Mouse (Mus musculus): ENCODE measurements around the gene Slc41a2. TPM values are rescaled to one million over a fixed set of nuclear protein-coding genes. Genes with fewer than 3 reads are reported as not detected.

The Slc41a2 gene
- polyA plus RNA-seq, 1 experiment from 2014 or later = 0.58 TPM

GRCm38 (mm10) chr10:83294746-83295145, 42.9 kb downstream of the Slc41a2 start:
- no peaks in the 10 kb centered on the region for H3K36me3 ChIP-seq
- ATAC-seq (replicated peaks; ENCODE audit: low FRiP score) = no peak
- WGBS = 37% methylated on average over 9 of the region's 9 CpGs
- H3K27ac ChIP-seq = no peak overlapping the region
- no peak overlapping the region for H3K4me3 ChIP-seq (replicated peaks)
- no peaks in the 10 kb centered on the region for H3K4me1 ChIP-seq
- H3K27me3 ChIP-seq = no peaks in the 10 kb centered on the region; the same call in 1 of the 2 replicates
- no peaks in the 10 kb centered on the region for H3K9me3 ChIP-seq (replicated peaks)
- H3K4me2 ChIP-seq = no peak overlapping the region
- no peak overlapping the region for H3K9ac ChIP-seq

GRCm38 (mm10) chr10:83293352-83293751, 44.3 kb downstream of the Slc41a2 start:
- no peak overlapping the region for H3K4me3 ChIP-seq (replicated peaks)
- no peaks in the 10 kb centered on the region; the same call in 1 of the 2 replicates for H3K27me3 ChIP-seq
- 91% methylated on average over 9 of the region's 9 CpGs for WGBS
- ATAC-seq (replicated peaks; ENCODE audit: low FRiP score) = no peak
- no peaks in the 10 kb centered on the region for H3K9me3 ChIP-seq (replicated peaks)
- no peak overlapping the region for H3K4me2 ChIP-seq
- H3K4me1 ChIP-seq = no peaks in the 10 kb centered on the region
- no peaks in the 10 kb centered on the region for H3K36me3 ChIP-seq
- no peak overlapping the region for H3K9ac ChIP-seq
- no peak overlapping the region for H3K27ac ChIP-seq

GRCm38 (mm10) chr10:83291731-83292130, 46.0 kb downstream of the Slc41a2 start:
- Histone ChIP-seq H3K36me3 (no peaks in the 10 kb centered on the region), H3K4me3 (replicated peaks) (no peak overlapping the region), H3K9ac (no peak overlapping the region), H3K4me1 (no peaks in the 10 kb centered on the region), H3K9me3 (replicated peaks) (no peaks in the 10 kb centered on the region), H3K4me2 (no peak overlapping the region), H3K27me3 (no peaks in the 10 kb centered on the region; the same call in 1 of the 2 replicates), H3K27ac (no peak overlapping the region)
- WGBS = 63% methylated on average over 11 of the region's 11 CpGs
- ATAC-seq (replicated peaks; ENCODE audit: low FRiP score) = no peak

GRCm38 (mm10) chr10:83287828-83288227, 49.9 kb downstream of the Slc41a2 start:
- no peaks in the 10 kb centered on the region for H3K27me3 ChIP-seq
- H3K4me1 ChIP-seq = no peaks in the 10 kb centered on the region
- no peak for ATAC-seq (replicated peaks; ENCODE audit: low FRiP score)
- H3K9ac ChIP-seq = no peak overlapping the region
- H3K4me3 ChIP-seq (replicated peaks) = no peak overlapping the region
- no peaks in the 10 kb centered on the region for H3K9me3 ChIP-seq (replicated peaks)
- no peak overlapping the region for H3K27ac ChIP-seq
- WGBS = 75% methylated on average over 6 of the region's 6 CpGs
- no peaks in the 10 kb centered on the region for H3K36me3 ChIP-seq
- H3K4me2 ChIP-seq = no peak overlapping the region

GRCm38 (mm10) chr10:83286399-83286798, 51.3 kb downstream of the Slc41a2 start:
- no peak for ATAC-seq (replicated peaks; ENCODE audit: low FRiP score)
- no peaks in the 10 kb centered on the region for H3K4me1 ChIP-seq
- H3K4me2 ChIP-seq = no peak overlapping the region
- no peak overlapping the region for H3K9ac ChIP-seq
- H3K27ac ChIP-seq = no peak overlapping the region
- no peak overlapping the region for H3K4me3 ChIP-seq (replicated peaks)
- H3K9me3 ChIP-seq (replicated peaks) = no peaks in the 10 kb centered on the region
- no peaks in the 10 kb centered on the region for H3K27me3 ChIP-seq
- WGBS = 48% methylated on average over 7 of the region's 7 CpGs
- no peaks in the 10 kb centered on the region for H3K36me3 ChIP-seq

GRCm38 (mm10) chr10:83285724-83286256, 51.9 kb downstream of the Slc41a2 start:
- H3K4me2 ChIP-seq = no peak overlapping the region
- no peak overlapping the region for H3K9ac ChIP-seq
- no peak overlapping the region for H3K4me3 ChIP-seq (replicated peaks)
- H3K9me3 ChIP-seq (replicated peaks) = no peaks in the 10 kb centered on the region
- 76% methylated on average over 7 of the region's 7 CpGs for WGBS
- no peak overlapping the region for H3K27ac ChIP-seq
- no peaks in the 10 kb centered on the region for H3K4me1 ChIP-seq
- H3K27me3 ChIP-seq = no peaks in the 10 kb centered on the region
- ATAC-seq (replicated peaks; ENCODE audit: low FRiP score) = no peak
- H3K36me3 ChIP-seq = no peaks in the 10 kb centered on the region

- H3K36me3 ChIP-seq = no peaks in the 10 kb centered on the region
- H3K4me2 ChIP-seq = no peak overlapping the region
- no peak overlapping the region for H3K27ac ChIP-seq
- WGBS = 85% methylated on average over 4 of the region's 4 CpGs
- no peak overlapping the region for H3K9ac ChIP-seq
- H3K27me3 ChIP-seq = no peaks in the 10 kb centered on the region
- ATAC-seq (replicated peaks; ENCODE audit: low FRiP score) = no peak
- H3K9me3 ChIP-seq (replicated peaks) = no peaks in the 10 kb centered on the region
- H3K4me3 ChIP-seq (replicated peaks) = no peak overlapping the region
- H3K4me1 ChIP-seq = no peaks in the 10 kb centered on the region
Measured at GRCm38 (mm10) chr10:83284916-83285315, 52.8 kb downstream of the Slc41a2 start.

- Histone ChIP-seq H3K9me3 (replicated peaks) (no peaks in the 10 kb centered on the region), H3K4me1 (peaks cover 5% of the 10 kb centered on the region; the same call in 1 of the 2 replicates), H3K27me3 (no peaks in the 10 kb centered on the region), H3K9ac (no peak overlapping the region), H3K4me3 (replicated peaks) (no peak overlapping the region), H3K27ac (no peak overlapping the region), H3K36me3 (no peaks in the 10 kb centered on the region), H3K4me2 (no peak overlapping the region)
- no peak for ATAC-seq (replicated peaks; ENCODE audit: low FRiP score)
- 47% methylated on average over 13 of the region's 13 CpGs for WGBS
Measured at GRCm38 (mm10) chr10:83266731-83267130, 71.0 kb downstream of the Slc41a2 start.

- WGBS = 88% methylated on average over 5 of the region's 5 CpGs
- Histone ChIP-seq H3K36me3 (no peaks in the 10 kb centered on the region), H3K27me3 (no peaks in the 10 kb centered on the region), H3K9me3 (replicated peaks) (no peaks in the 10 kb centered on the region), H3K4me1 (peaks cover 5% of the 10 kb centered on the region; the same call in 1 of the 2 replicates), H3K9ac (no peak overlapping the region), H3K27ac (no peak overlapping the region), H3K4me2 (no peak overlapping the region), H3K4me3 (replicated peaks) (no peak overlapping the region)
- ATAC-seq (replicated peaks; ENCODE audit: low FRiP score) = no peak
Measured at GRCm38 (mm10) chr10:83266241-83266640, 71.4 kb downstream of the Slc41a2 start.

- peaks cover 5% of the 10 kb centered on the region; the same call in 1 of the 2 replicates for H3K4me1 ChIP-seq
- ATAC-seq (replicated peaks; ENCODE audit: low FRiP score) = no peak
Measured at GRCm38 (mm10) chr10:83264680-83265079, 73.0 kb downstream of the Slc41a2 start.

GRCm38 (mm10) chr10:83264056-83264455, 73.6 kb downstream of the Slc41a2 start:
- H3K36me3 ChIP-seq = no peaks in the 10 kb centered on the region
- no peak overlapping the region for H3K4me2 ChIP-seq
- no peak overlapping the region for H3K27ac ChIP-seq
- H3K9ac ChIP-seq = no peak overlapping the region
- no peak for ATAC-seq (replicated peaks; ENCODE audit: low FRiP score)
- peaks cover 5% of the 10 kb centered on the region; the same call in 1 of the 2 replicates for H3K4me1 ChIP-seq
- WGBS = 57% methylated on average over 2 of the region's 2 CpGs
- H3K4me3 ChIP-seq (replicated peaks) = no peak overlapping the region
- H3K9me3 ChIP-seq (replicated peaks) = no peaks in the 10 kb centered on the region
- no peaks in the 10 kb centered on the region for H3K27me3 ChIP-seq

More at GRCm38 (mm10) chr10:83264680-83265079, 73.0 kb downstream of the Slc41a2 start:
- no peak overlapping the region for H3K9ac ChIP-seq
- WGBS = 60% methylated on average over 8 of the region's 8 CpGs
- no peak overlapping the region for H3K27ac ChIP-seq
- no peak overlapping the region for H3K4me2 ChIP-seq
- no peaks in the 10 kb centered on the region for H3K27me3 ChIP-seq
- no peaks in the 10 kb centered on the region for H3K9me3 ChIP-seq (replicated peaks)
- no peak overlapping the region for H3K4me3 ChIP-seq (replicated peaks)
- H3K36me3 ChIP-seq = no peaks in the 10 kb centered on the region

GRCm38 (mm10) chr10:83261264-83261663, 76.4 kb downstream of the Slc41a2 start:
- no peaks in the 10 kb centered on the region for H3K4me1 ChIP-seq
- H3K9ac ChIP-seq = no peak overlapping the region
- 58% methylated on average over 4 of the region's 4 CpGs for WGBS
- H3K4me3 ChIP-seq (replicated peaks) = no peak overlapping the region
- H3K27me3 ChIP-seq = no peaks in the 10 kb centered on the region
- H3K4me2 ChIP-seq = no peak overlapping the region
- no peak overlapping the region for H3K27ac ChIP-seq
- no peaks in the 10 kb centered on the region for H3K9me3 ChIP-seq (replicated peaks)
- no peak for ATAC-seq (replicated peaks; ENCODE audit: low FRiP score)
- H3K36me3 ChIP-seq = no peaks in the 10 kb centered on the region

- no peak overlapping the region for H3K4me3 ChIP-seq (replicated peaks)
- WGBS = 71% methylated on average over 8 of the region's 8 CpGs
Measured at GRCm38 (mm10) chr10:83251377-83251776, 86.3 kb downstream of the Slc41a2 start.

More at GRCm38 (mm10) chr10:83251377-83251776, 86.3 kb downstream of the Slc41a2 start:
- H3K4me2 ChIP-seq = no peak overlapping the region
- no peak for ATAC-seq (replicated peaks; ENCODE audit: low FRiP score)
- no peaks in the 10 kb centered on the region for H3K27me3 ChIP-seq
- H3K4me1 ChIP-seq = no peaks in the 10 kb centered on the region
- H3K9me3 ChIP-seq (replicated peaks) = no peaks in the 10 kb centered on the region
- no peak overlapping the region for H3K27ac ChIP-seq
- no peak overlapping the region for H3K9ac ChIP-seq
- H3K36me3 ChIP-seq = no peaks in the 10 kb centered on the region
